ENCODE assay signal across 10 mouse cellular contexts in the genomic region with DNA sequence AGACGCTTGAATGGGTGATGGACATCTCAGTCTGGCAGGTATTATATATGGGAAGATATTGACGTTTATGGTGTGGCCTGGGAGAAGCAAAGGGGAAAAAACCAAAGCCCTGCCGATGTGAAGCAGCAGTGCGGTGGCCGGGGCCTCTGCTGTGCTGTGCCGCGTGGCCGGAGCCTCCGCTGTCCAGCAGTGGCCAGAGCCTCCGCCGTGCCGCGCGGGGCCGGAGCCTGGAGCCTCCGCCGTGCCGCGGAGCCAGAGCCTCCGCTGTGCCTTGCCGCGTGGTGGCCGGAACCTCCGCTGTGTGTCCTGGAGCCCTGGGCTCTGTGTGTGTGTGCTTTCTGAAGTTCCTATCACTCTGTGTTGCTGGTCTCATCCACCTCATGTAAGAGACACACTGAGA. TPM values are rescaled to one million over a fixed set of nuclear protein-coding genes. Genes with fewer than 3 reads are reported as not detected.
DNase-seq lines count a peak whose midpoint lies in the region; ATAC-seq and TF ChIP-seq lines count a peak whose summit lies in the region.
"Had no signal": no experiment of that assay in that cellular context is flagged by ENCODE, and none has a peak within 500 bp of the region (broad histone marks: within the 10 kb centered on the region; RNA-seq: fewer than 3 reads in every experiment).

No protein-coding gene starts in this region.

- intact Hi-C loops in left cerebral cortex, postnatal 25 days (cut with DNase I): no loop called here

- H3K4me2 ChIP-seq in hindbrain, embryonic 13.5 days: peak overlapping the region; percentile 49
- H3K4me2 ChIP-seq in midbrain, embryonic 13.5 days (replicated peaks): peak overlapping the region; percentile 49

- no peak overlapping the region for H3K27ac ChIP-seq in kidney, adult 2 months (ENCODE audit: insufficient read depth, low read depth, low read length)
- no peak overlapping the region for H3K27ac ChIP-seq in hindbrain, embryonic 13.5 days
- H3K27ac ChIP-seq in midbrain, embryonic 13.5 days: no peak overlapping the region

- no peak overlapping the region for H3K4me3 ChIP-seq in kidney, adult 2 months (ENCODE audit: insufficient read depth, low read depth, low read length)
- H3K4me3 ChIP-seq in hindbrain, embryonic 13.5 days: peak overlapping the region; percentile 21
- peak overlapping the region; percentile 14 for H3K4me3 ChIP-seq in midbrain, embryonic 13.5 days (replicated peaks)
- H3K4me3 ChIP-seq: erythroblast, embryonic 14.5 days had no signal

- no peak for TF ChIP-seq CTCF in kidney, adult 2 months (conservative IDR thresholded peaks at IDR 0.05; ENCODE audit: insufficient read depth, insufficient read length, low read depth, low read length)

- H3K27me3 ChIP-seq in kidney, adult 2 months (replicated peaks; ENCODE audit: control insufficient read depth, insufficient read depth, low read length): no peaks in the 10 kb centered on the region
- H3K27me3 ChIP-seq in hindbrain, embryonic 13.5 days: no peaks in the 10 kb centered on the region
- no peaks in the 10 kb centered on the region for H3K27me3 ChIP-seq in midbrain, embryonic 13.5 days
- H3K27me3 ChIP-seq: Patski had no signal

- H3K9me3 ChIP-seq in hindbrain, embryonic 13.5 days: no peaks in the 10 kb centered on the region
- H3K9me3 ChIP-seq in midbrain, embryonic 13.5 days: no peaks in the 10 kb centered on the region

- ATAC-seq in hindbrain, embryonic 13.5 days (ENCODE audit: low FRiP score): no peak
- 0 out of 2 replicates have a peak, but pooled peaks have one; percentile 56 for ATAC-seq in midbrain, embryonic 13.5 days
- ATAC-seq: Patski had no signal

- WGBS in kidney, adult 2 months: 44% methylated on average over 24 of the region's 24 CpGs
- WGBS in hindbrain, embryonic 13.5 days: 70% methylated on average over 24 of the region's 24 CpGs
- 49% methylated on average over 24 of the region's 24 CpGs for WGBS in midbrain, embryonic 13.5 days

- DNase-seq in kidney, adult 18-20 months: peak; percentile 28
- DNase-seq in kidney, adult 2 months: no peak
- DNase-seq in embryo, embryonic 11 days: peak; percentile 37
- DNase-seq in frontal cortex, postnatal 25 days (ENCODE audit: low spot score in 2 of 2): no peak
- DNase-seq in left cerebral cortex, postnatal 25 days (ENCODE audit: low spot score in 2 of 2): no peak
- DNase-seq in cerebellum, adult 8-10 months: no peak

- no peak for TF ChIP-seq POLR2A in kidney, adult 2 months (IDR thresholded peaks at IDR 0.05; ENCODE audit: low read depth, low read length)

- H3K4me1 ChIP-seq in kidney, adult 2 months (ENCODE audit: control insufficient read depth, insufficient read depth, low read length): no peaks in the 10 kb centered on the region
- peaks cover 9% of the 10 kb centered on the region for H3K4me1 ChIP-seq in hindbrain, embryonic 13.5 days (replicated peaks)
- H3K4me1 ChIP-seq in midbrain, embryonic 13.5 days (replicated peaks): 0 out of 2 replicates have a peak, but pooled peaks cover 4% of the 10 kb centered on the region

- H3K9ac ChIP-seq in hindbrain, embryonic 13.5 days: peak overlapping the region; percentile 61; the same call in 1 of the 2 replicates
- peak overlapping the region; percentile 39; the same call in 1 of the 2 replicates for H3K9ac ChIP-seq in midbrain, embryonic 13.5 days (replicated peaks)

- no peaks in the 10 kb centered on the region for H3K36me3 ChIP-seq in kidney, adult 2 months (ENCODE audit: control insufficient read depth, insufficient read depth, low read length)
- peaks cover 17% of the 10 kb centered on the region for H3K36me3 ChIP-seq in hindbrain, embryonic 13.5 days
- H3K36me3 ChIP-seq in midbrain, embryonic 13.5 days: peaks cover 20% of the 10 kb centered on the region

RNA-seq across cellular contexts. Expression of gene Socs5, which starts 17.9 kb away (rescaled TPM):
- polyA plus RNA-seq in kidney, adult 2 months (2012; rRNA removed): 11.5 and 11.7 TPM in 2 replicates
- 13.0 and 13.3 TPM in 2 replicates for polyA plus RNA-seq in hindbrain, embryonic 13.5 days (2015; fragmentation: Nextera tagmentation; extraction: Ambion mirVana)
- 10.0 and 10.9 TPM in 2 replicates for polyA plus RNA-seq in midbrain, embryonic 13.5 days (2015; fragmentation: Nextera tagmentation; extraction: Ambion mirVana)
- 100 to 1,000 TPM; 104 to 107 TPM for total RNA-seq in left cerebral cortex, postnatal 25 days (2021)

Comparison
In these comparisons a context has a peak if more than half of its experiments do, and no peak if none do; other contexts are left out.
1. DNase-seq: peak in kidney, adult 18-20 months (single experiment) and embryo, embryonic 11 days (single experiment); none in kidney, adult 2 months (single experiment), frontal cortex, postnatal 25 days (0 of 2), left cerebral cortex, postnatal 25 days (0 of 2) and cerebellum, adult 8-10 months (single experiment).